Mouse (Mus musculus) ES-E14 (cell line): ENCODE data around the gene Tacc3. TPM values are rescaled to one million over a fixed set of nuclear protein-coding genes. Genes with fewer than 3 reads are reported as not detected.
A peak's percentile ranks its signal among the peaks of the same experiment; 100 is the strongest.

Experiments used
- DNase-seq: peaks from one replicate; pipeline ENCODE4 v3.0.0-alpha.2; 2013; ENCODE audit warnings: low read depth, low spot score
- H3K27ac ChIP-seq: 2 replicates; pipeline ENCODE4 v1.5.1; 2012; ENCODE audit warnings: low read depth, mild to moderate bottlenecking, low read length, moderate library complexity, mixed read lengths; ENCODE audit not compliant: poor library complexity, insufficient read depth, severe bottlenecking
- H3K36me3 ChIP-seq: 2 replicates; pipeline ENCODE4 v1.6.1; 2012; ENCODE audit warnings: mild to moderate bottlenecking, low read length, moderate library complexity, mixed read lengths; ENCODE audit not compliant: control insufficient read depth, poor library complexity, insufficient read depth, severe bottlenecking
- H3K4me1 ChIP-seq, 2 experiments: fragments of 150-350 bp in 1 of 2; sonication (generic) in 1 of 2; 2 replicates each; pipeline ENCODE4 v1.6.1; 2012; ENCODE audit warnings: low read length in 2 of 2, mild to moderate bottlenecking in 1 of 2, mixed read lengths in 1 of 2; ENCODE audit not compliant: control insufficient read depth in 2 of 2, insufficient read depth in 2 of 2, poor library complexity in 1 of 2
- H3K4me3 ChIP-seq, 2 experiments: fragments of 150-350 bp in 1 of 2; sonication (generic) in 1 of 2; 2 replicates each; pipeline ENCODE4 v1.5.1; 2012; ENCODE audit warnings: low read length in 2 of 2, low read depth in 1 of 2, mild to moderate bottlenecking in 1 of 2, mixed read lengths in 1 of 2; ENCODE audit not compliant: insufficient read depth in 1 of 2, poor library complexity in 1 of 2, severe bottlenecking in 1 of 2
- H3K9ac ChIP-seq: 2 replicates; pipeline ENCODE4 v1.6.1; 2012; ENCODE audit warnings: low read depth, mild to moderate bottlenecking, low read length, mixed read lengths; ENCODE audit not compliant: poor library complexity, insufficient read depth, severe bottlenecking
- H3K9me3 ChIP-seq: fragments of 150-350 bp; sonication (generic); 2 replicates; pipeline ENCODE4 v1.6.1; 2012; ENCODE audit warnings: low read depth, mild to moderate bottlenecking, low read length; ENCODE audit not compliant: control insufficient read depth, insufficient read depth
- CHD2 ChIP-seq: IDR thresholded peaks from 2 replicates; pipeline ENCODE4 v1.6.1; 2014; ENCODE audit warnings: mild to moderate bottlenecking, low read depth, low read length, inconsistent platforms
- HCFC1 ChIP-seq: IDR thresholded peaks from 2 replicates; pipeline ENCODE4 v1.6.1; 2012; ENCODE audit warnings: low read length, inconsistent platforms, borderline replicate concordance; ENCODE audit not compliant: insufficient read depth
- MAFK ChIP-seq: IDR thresholded peaks from 2 replicates; pipeline ENCODE4 v1.6.1; 2014; ENCODE audit warnings: mild to moderate bottlenecking, low read depth, low read length, inconsistent platforms; ENCODE audit not compliant: insufficient read depth
- ZC3H11A ChIP-seq: IDR thresholded peaks from 2 replicates; pipeline ENCODE4 v1.6.1; 2012; ENCODE audit warnings: low read depth, mild to moderate bottlenecking, inconsistent platforms, low read length, borderline replicate concordance
- ZNF384 ChIP-seq: IDR thresholded peaks from 2 replicates; pipeline ENCODE4 v1.6.1; 2012; ENCODE audit warnings: low read depth, low read length, inconsistent platforms
- in situ Hi-C, 2 experiments: fragments of 600-800 bp; cut with MboI; formaldehyde crosslinking; loops; one replicate each; pipeline ENCODE4 v1.15.1; 2025; ENCODE audit warnings: low sequenced_read_pairs in 2 of 2, inconsistent platforms in 1 of 2; ENCODE audit not compliant: unreplicated experiment in 2 of 2
- total RNA-seq: library from RNA; depleted of rRNA; stranded (reverse); fragments of 300-350 nt; gene quantifications from 2 replicates; pipeline ENCODE4 v1.2.3, GENCODE M21; 2012

The Tacc3 gene
- total RNA-seq, 1 experiment, result 132 TPM

DNA sequence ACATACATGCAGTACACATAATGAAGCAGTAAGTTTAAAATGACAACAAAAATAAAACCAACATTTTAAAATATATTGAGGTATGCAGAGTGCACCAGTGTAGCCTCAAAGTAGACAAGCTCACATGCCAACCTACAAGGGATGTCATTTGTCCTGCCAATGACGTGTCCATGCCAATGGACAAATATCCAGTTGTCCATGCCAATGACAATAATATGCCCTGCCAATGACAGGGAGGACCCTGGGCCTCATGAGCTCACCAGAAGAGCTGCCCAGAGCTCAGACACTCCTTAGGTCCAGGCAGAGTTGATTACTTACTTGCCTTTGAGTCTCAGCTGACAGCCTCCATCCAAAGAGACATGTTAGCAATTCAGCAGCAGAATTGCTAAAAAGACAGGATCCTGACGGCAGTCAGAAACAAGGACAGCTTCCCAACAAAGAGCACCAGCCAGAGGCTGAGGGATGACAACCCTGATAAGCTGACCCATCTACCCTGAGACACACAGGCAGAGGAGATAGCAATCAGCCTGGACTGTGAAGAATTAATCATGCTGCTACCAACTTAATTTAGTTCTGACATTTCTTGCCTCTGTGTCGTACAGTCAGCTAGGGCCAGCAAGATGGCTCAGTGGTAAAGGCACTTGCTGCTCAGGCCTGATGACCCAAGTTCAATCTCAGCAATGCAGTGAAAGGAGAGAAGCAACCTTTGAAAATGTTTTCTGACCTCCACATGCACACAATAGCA, 20.1 kb upstream of the Tacc3 start:
- Histone ChIP-seq H3K9ac (no peak overlapping the region), H3K27ac (no peak overlapping the region), H3K36me3 (peaks cover 26% of the 10 kb centered on the region), H3K4me1 (no peaks in the 10 kb centered on the region), H3K4me3 (no peak overlapping the region), H3K9me3 (no peaks in the 10 kb centered on the region)
- in situ Hi-C loops, result no loop called here
- no peak for DNase-seq
- no peak for TF ChIP-seq MAFK
- no peak for TF ChIP-seq ZNF384
- TF ChIP-seq HCFC1, result no peak
- TF ChIP-seq CHD2, result no peak
- TF ChIP-seq ZC3H11A, result no peak

GRCm38 (mm10) chr5:33638826-33639225, 19.1 kb upstream of the Tacc3 start:
- Histone ChIP-seq H3K27ac (no peak overlapping the region), H3K36me3 (peaks cover 33% of the 10 kb centered on the region), H3K4me1 (no peaks in the 10 kb centered on the region), H3K9me3 (no peaks in the 10 kb centered on the region), H3K4me3 (no peak overlapping the region), H3K9ac (no peak overlapping the region; the same call in 1 of the 2 replicates)
- in situ Hi-C loops, result no loop called here
- DNase-seq, result no peak
- TF ChIP-seq ZC3H11A (no peak), HCFC1 (no peak), CHD2 (no peak), ZNF384 (no peak), MAFK (no peak)

GRCm38 (mm10) chr5:33640652-33641051, 17.3 kb upstream of the Tacc3 start:
- H3K27ac ChIP-seq, result no peak overlapping the region
- H3K9me3 ChIP-seq, result no peaks in the 10 kb centered on the region
- H3K9ac ChIP-seq, result no peak overlapping the region
- no peaks in the 10 kb centered on the region for H3K4me1 ChIP-seq
- DNase-seq, result peak; percentile 37
- TF ChIP-seq ZC3H11A, result no peak
- no peak for TF ChIP-seq HCFC1
- no peak for TF ChIP-seq CHD2
- no peak for TF ChIP-seq ZNF384
- no peak for TF ChIP-seq MAFK
- H3K4me3 ChIP-seq, result no peak overlapping the region
- H3K36me3 ChIP-seq, result peaks cover 45% of the 10 kb centered on the region
- in situ Hi-C loops, result no loop called here

GRCm38 (mm10) chr5:33651017-33651416, 6.9 kb upstream of the Tacc3 start:
- peaks cover 21% of the 10 kb centered on the region for H3K36me3 ChIP-seq
- in situ Hi-C loops, result no loop called here
- no peak overlapping the region for H3K27ac ChIP-seq
- no peak for DNase-seq
- no peaks in the 10 kb centered on the region for H3K4me1 ChIP-seq
- TF ChIP-seq CHD2 (no peak), ZNF384 (no peak), ZC3H11A (no peak), MAFK (no peak), HCFC1 (no peak)
- peak overlapping the region; percentile 88 for H3K9ac ChIP-seq
- peak overlapping the region; percentile 80 to 95 for H3K4me3 ChIP-seq
- no peaks in the 10 kb centered on the region for H3K9me3 ChIP-seq

DNA sequence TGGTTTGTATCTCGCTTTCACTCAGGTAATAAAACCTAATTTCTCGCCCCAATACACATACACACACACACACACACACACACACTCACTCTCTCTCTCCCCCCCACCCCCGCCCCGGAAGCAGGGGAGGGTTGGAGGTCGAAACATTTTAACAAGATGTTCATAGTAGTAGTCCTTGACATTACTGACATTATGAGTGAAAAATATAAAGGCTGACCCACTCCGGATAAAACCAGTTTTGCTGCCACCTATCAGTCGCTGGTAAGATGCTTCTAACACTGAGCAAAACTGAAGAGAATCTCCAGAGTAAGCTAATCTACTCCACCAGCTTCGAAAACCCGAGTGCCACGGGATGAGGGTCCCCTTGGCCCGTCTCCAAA, 6.4 kb upstream of the Tacc3 start:
- TF ChIP-seq HCFC1 (no peak), MAFK (no peak), CHD2 (no peak), ZNF384 (no peak), ZC3H11A (no peak)
- Histone ChIP-seq H3K4me1 (no peaks in the 10 kb centered on the region), H3K9ac (peak overlapping the region; percentile 88), H3K9me3 (no peaks in the 10 kb centered on the region), H3K27ac (peak overlapping the region; percentile 84), H3K36me3 (peaks cover 17% of the 10 kb centered on the region), H3K4me3 (peak overlapping the region; percentile 80 to 95)
- DNase-seq, result no peak
- in situ Hi-C loops, result no loop called here
